Mouse (Mus musculus) left cerebral cortex, adult 11 months (tissue): ENCODE measurements around the gene Thada.

Experiments used
- DNase-seq: peaks from one replicate; pipeline ENCODE4 v3.0.0; 2022; ENCODE audit warnings: low spot score

The Thada gene

GRCm38 (mm10) chr17:84474312-84474711, 8.3 kb upstream of the Thada start:
- no peak for DNase-seq

- DNase-seq, result no peak
Measured at GRCm38 (mm10) chr17:84435012-84435411, 31.0 kb downstream of the Thada start.

- no peak for DNase-seq
Measured at GRCm38 (mm10) chr17:84434233-84434632, 31.8 kb downstream of the Thada start.

- no peak for DNase-seq
Measured at GRCm38 (mm10) chr17:84431991-84432390, 34.0 kb downstream of the Thada start.

- no peak for DNase-seq
Measured at GRCm38 (mm10) chr17:84424258-84424657, 41.7 kb downstream of the Thada start.

GRCm38 (mm10) chr17:84422916-84423315, 43.1 kb downstream of the Thada start:
- no peak for DNase-seq

GRCm38 (mm10) chr17:84422001-84422785, 43.8 kb downstream of the Thada start:
- DNase-seq, result no peak

GRCm38 (mm10) chr17:84421042-84421441, 45.0 kb downstream of the Thada start:
- no peak for DNase-seq

GRCm38 (mm10) chr17:84420276-84420639, 45.7 kb downstream of the Thada start:
- DNase-seq, result no peak

GRCm38 (mm10) chr17:84419326-84420275, 46.4 kb downstream of the Thada start:
- DNase-seq, result peak; percentile 58

- no peak for DNase-seq
Measured at GRCm38 (mm10) chr17:84415936-84416335, 50.1 kb downstream of the Thada start.

GRCm38 (mm10) chr17:84408731-84409130, 57.3 kb downstream of the Thada start:
- no peak for DNase-seq

GRCm38 (mm10) chr17:84405616-84406015, 60.4 kb downstream of the Thada start:
- DNase-seq, result no peak

GRCm38 (mm10) chr17:84401796-84402195, 64.2 kb downstream of the Thada start:
- no peak for DNase-seq

GRCm38 (mm10) chr17:84399431-84399830, 66.6 kb downstream of the Thada start:
- no peak for DNase-seq

GRCm38 (mm10) chr17:84390026-84390425, 76.0 kb downstream of the Thada start:
- DNase-seq, result no peak

GRCm38 (mm10) chr17:84386176-84386575, 79.8 kb downstream of the Thada start:
- no peak for DNase-seq

GRCm38 (mm10) chr17:84385696-84386095, 80.3 kb downstream of the Thada start:
- no peak for DNase-seq

GRCm38 (mm10) chr17:84384661-84385060, 81.3 kb downstream of the Thada start:
- DNase-seq, result no peak

- no peak for DNase-seq
Measured at GRCm38 (mm10) chr17:84380340-84380739, 85.7 kb downstream of the Thada start.

GRCm38 (mm10) chr17:84376882-84377281, 89.1 kb downstream of the Thada start:
- no peak for DNase-seq

GRCm38 (mm10) chr17:84372411-84373045, 93.5 kb downstream of the Thada start:
- DNase-seq, result no peak

GRCm38 (mm10) chr17:84370385-84370784, 95.6 kb downstream of the Thada start:
- DNase-seq, result no peak
